Mouse (Mus musculus) lung, postnatal 25 days (tissue): Measurements from ENCODE around the gene Frmd4a.

Experiments used
- DNase-seq: peaks from one replicate; pipeline ENCODE4 v3.0.0; 2022; ENCODE audit warnings: low spot score

Frmd4a gene

GRCm38 (mm10) chr2:4444740-4445139 is 427.2 kb downstream of the Frmd4a start:
- DNase-seq, result no peak

- peak; percentile 30 for DNase-seq
Observed at GRCm38 (mm10) chr2:4445629-4446400, 428.3 kb downstream of the Frmd4a start.

- no peak for DNase-seq
Observed at GRCm38 (mm10) chr2:4449860-4450480, 432.5 kb downstream of the Frmd4a start.

- peak; percentile 47 for DNase-seq
Observed at GRCm38 (mm10) chr2:4452590-4453400, 435.3 kb downstream of the Frmd4a start.

GRCm38 (mm10) chr2:4455097-4456025 is 437.8 kb downstream of the Frmd4a start:
- DNase-seq, result no peak

GRCm38 (mm10) chr2:4460897-4461296 is 443.4 kb downstream of the Frmd4a start:
- DNase-seq, result no peak

- no peak for DNase-seq
Observed at GRCm38 (mm10) chr2:4461514-4461913, 444.0 kb downstream of the Frmd4a start.

- no peak for DNase-seq
Observed at GRCm38 (mm10) chr2:4462480-4462879, 445.0 kb downstream of the Frmd4a start.

- DNase-seq, result peak; percentile 43
Observed at GRCm38 (mm10) chr2:4466084-4466483, 448.6 kb downstream of the Frmd4a start.

- DNase-seq, result no peak
Observed at GRCm38 (mm10) chr2:4467314-4467713, 449.8 kb downstream of the Frmd4a start.

- DNase-seq, result no peak
Observed at GRCm38 (mm10) chr2:4472760-4473480, 455.4 kb downstream of the Frmd4a start.

GRCm38 (mm10) chr2:4473866-4474538 is 456.5 kb downstream of the Frmd4a start:
- DNase-seq, result no peak

GRCm38 (mm10) chr2:4474539-4474937 is 457.0 kb downstream of the Frmd4a start:
- peak; percentile 26 for DNase-seq

GRCm38 (mm10) chr2:4475991-4476390 is 458.5 kb downstream of the Frmd4a start:
- no peak for DNase-seq

GRCm38 (mm10) chr2:4476608-4477007 is 459.1 kb downstream of the Frmd4a start:
- DNase-seq, result no peak

- DNase-seq, result no peak
Observed at GRCm38 (mm10) chr2:4477311-4477710, 459.8 kb downstream of the Frmd4a start.

- no peak for DNase-seq
Observed at GRCm38 (mm10) chr2:4480180-4480579, 462.7 kb downstream of the Frmd4a start.

- no peak for DNase-seq
Observed at GRCm38 (mm10) chr2:4481154-4481553, 463.6 kb downstream of the Frmd4a start.

GRCm38 (mm10) chr2:4486185-4486584 is 468.7 kb downstream of the Frmd4a start:
- DNase-seq, result no peak

- no peak for DNase-seq
Observed at GRCm38 (mm10) chr2:4487280-4487679, 469.8 kb downstream of the Frmd4a start.
